Mouse (Mus musculus) small intestine, adult 2 months (tissue): ENCODE results near the gene Lmtk2.

Source experiments
- CTCF ChIP-seq: fragments of 200-500 bp; IDR thresholded peaks from 2 replicates; pipeline ENCODE4 v1.5.1; 2012; ENCODE audit warnings: low read depth, mild to moderate bottlenecking, control low read depth, inconsistent platforms, low read length, moderate library complexity, mixed read lengths; ENCODE audit not compliant: insufficient replicate concordance, insufficient read length; ENCODE audit errors: extremely low read depth
- POLR2A ChIP-seq: fragments of 200-500 bp; IDR thresholded peaks from 2 replicates; pipeline ENCODE4 v1.6.1; 2012; ENCODE audit warnings: low read depth, mild to moderate bottlenecking, control low read depth, inconsistent platforms, low read length, moderate library complexity

DNA sequence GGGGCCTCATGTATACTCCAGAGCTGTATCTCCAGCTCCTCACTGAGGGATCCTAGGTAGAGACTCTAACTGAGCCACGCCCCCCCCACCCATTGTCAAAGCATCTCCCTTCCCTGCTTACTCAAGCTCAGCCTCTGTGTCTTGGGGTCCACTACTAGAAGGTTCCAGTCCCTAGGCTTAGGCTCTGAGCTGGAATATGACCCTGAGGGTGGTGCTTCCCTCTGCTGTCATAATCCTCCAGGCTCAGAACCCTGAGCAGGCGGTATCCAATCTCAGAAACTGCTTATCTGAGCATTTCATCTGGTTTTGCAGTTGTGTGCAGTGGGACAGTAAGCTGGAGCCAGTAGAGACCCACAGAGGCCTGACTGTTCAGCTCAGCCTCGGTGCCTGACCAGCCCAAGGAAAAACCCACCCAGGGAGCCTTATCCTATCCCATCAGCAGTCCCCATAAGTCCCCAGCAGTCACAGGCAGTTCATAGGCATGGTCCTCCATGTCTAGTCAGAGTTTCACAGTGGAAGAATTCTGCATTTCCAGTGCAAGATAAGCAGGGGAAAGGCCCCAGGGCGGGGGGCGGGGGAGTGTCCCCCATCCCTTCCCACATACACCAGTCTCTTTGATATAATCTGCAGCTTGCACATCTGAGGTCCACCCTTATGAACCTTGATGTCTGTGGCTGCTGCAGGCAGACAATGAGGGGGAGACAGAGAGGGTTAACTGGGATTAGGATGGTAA lies 62.0 kb downstream of the Lmtk2 start:
- TF ChIP-seq CTCF: no peak
- TF ChIP-seq POLR2A: no peak
